Mouse (Mus musculus): ENCODE measurements around the gene Eif2ak4. TPM values are rescaled to one million over a fixed set of nuclear protein-coding genes. Genes with fewer than 3 reads are reported as not detected.

Gene Eif2ak4
- polyA plus RNA-seq, 1 experiment from 2014 or later = 13.0 TPM

DNA sequence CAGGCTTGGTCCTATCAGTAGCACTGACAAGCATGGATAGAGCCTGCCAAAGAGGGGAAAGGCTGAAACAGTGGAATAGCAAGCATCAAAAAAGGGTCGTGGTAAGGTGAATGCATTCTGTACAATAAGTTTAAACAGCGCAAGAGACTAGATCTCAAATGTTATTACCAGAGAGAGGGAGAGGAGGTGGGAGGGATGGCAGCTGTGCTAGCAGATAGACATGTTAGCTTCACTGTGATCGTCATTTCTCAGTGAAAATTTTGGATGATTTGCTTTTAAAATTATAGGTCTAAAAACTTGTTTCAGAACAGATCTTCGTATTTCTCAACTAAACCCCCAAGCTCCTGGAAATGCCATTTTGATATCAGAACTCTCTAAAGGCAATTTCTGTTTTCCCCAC is 54.3 kb downstream of the Eif2ak4 start:
- Histone ChIP-seq H3K4me3 (ENCODE audit: low read depth, low read length) (no peak overlapping the region), H3K4me1 (ENCODE audit: control insufficient read depth, insufficient read depth, low read length) (no peaks in the 10 kb centered on the region), H3K27me3 (ENCODE audit: control insufficient read depth, insufficient read depth, low read length) (no peaks in the 10 kb centered on the region), H3K27ac (ENCODE audit: low read depth, low read length) (no peak overlapping the region), H3K9ac (ENCODE audit: low read length) (no peak overlapping the region), H3K4me2 (ENCODE audit: low read depth) (no peak overlapping the region), H3K9me3 (ENCODE audit: control insufficient read depth, low read length) (no peaks in the 10 kb centered on the region), H3K36me3 (ENCODE audit: control insufficient read depth, insufficient read depth, low read length) (no peaks in the 10 kb centered on the region)
- DNase-seq (ENCODE audit: low spot score) = no peak
- WGBS = 95% methylated on average over 4 of the region's 4 CpGs
- ATAC-seq (ENCODE audit: insufficient read depth, low FRiP score, low TSS enrichment) = no peak

DNA sequence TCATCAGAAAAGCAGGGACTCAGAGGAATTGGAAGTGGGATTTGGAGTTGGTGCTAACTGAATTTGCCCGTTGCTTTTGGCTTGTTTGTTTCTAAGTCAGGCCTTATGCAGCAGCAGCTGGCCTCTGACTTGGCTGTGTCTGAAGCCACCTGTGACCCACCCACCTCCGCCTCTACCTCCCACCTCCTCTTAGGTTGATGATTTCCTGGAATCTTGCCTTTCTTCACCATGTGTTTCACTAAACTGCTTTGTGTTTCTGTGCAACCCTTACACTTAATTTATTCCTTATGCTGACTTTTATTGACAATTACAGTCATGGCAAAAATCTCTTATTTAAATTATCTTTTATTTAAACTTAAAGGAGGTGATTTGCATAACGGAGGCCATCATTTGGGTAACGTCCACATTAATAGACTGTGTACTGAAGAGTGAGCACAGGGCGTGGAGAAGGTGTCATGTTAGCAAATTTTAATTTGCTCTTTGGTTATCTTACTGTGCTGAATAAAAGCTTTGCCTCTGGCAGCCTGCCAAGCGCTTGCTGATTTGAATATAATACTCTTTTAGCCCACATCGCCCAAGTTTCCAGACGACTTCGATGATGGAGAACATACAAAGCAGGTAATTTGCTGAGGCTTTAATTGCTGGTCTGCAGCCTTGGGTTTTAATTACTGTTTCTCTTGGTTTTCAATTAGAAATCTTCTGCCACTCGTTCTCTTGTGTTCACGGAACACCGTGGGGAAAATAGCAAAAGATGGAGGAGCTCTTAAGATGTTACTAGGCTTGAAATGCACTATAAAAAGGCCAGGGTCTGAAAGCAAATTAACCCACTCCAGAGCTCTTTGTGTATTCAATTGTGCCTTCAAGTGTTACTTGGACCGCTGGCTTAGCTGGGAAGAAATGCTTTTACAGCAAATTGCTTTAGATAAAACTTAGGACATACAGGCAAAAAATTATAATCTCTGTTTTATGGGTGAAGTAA is 57.6 kb downstream of the Eif2ak4 start:
- no peaks in the 10 kb centered on the region for H3K36me3 ChIP-seq (ENCODE audit: control insufficient read depth, insufficient read depth, low read length)
- 85% methylated on average over 13 of the region's 13 CpGs for WGBS
- no peak overlapping the region for H3K27ac ChIP-seq (ENCODE audit: low read depth, low read length)
- H3K4me3 ChIP-seq (ENCODE audit: low read depth, low read length) = no peak overlapping the region
- H3K9me3 ChIP-seq (ENCODE audit: control insufficient read depth, low read length) = no peaks in the 10 kb centered on the region
- H3K4me1 ChIP-seq (ENCODE audit: control insufficient read depth, insufficient read depth, low read length) = no peaks in the 10 kb centered on the region
- H3K9ac ChIP-seq (ENCODE audit: low read length) = no peak overlapping the region
- DNase-seq (ENCODE audit: low spot score) (no peak), ATAC-seq (ENCODE audit: insufficient read depth, low FRiP score, low TSS enrichment) (no peak)
- no peak overlapping the region for H3K4me2 ChIP-seq (ENCODE audit: low read depth)
- H3K27me3 ChIP-seq (ENCODE audit: control insufficient read depth, insufficient read depth, low read length) = no peaks in the 10 kb centered on the region

DNA sequence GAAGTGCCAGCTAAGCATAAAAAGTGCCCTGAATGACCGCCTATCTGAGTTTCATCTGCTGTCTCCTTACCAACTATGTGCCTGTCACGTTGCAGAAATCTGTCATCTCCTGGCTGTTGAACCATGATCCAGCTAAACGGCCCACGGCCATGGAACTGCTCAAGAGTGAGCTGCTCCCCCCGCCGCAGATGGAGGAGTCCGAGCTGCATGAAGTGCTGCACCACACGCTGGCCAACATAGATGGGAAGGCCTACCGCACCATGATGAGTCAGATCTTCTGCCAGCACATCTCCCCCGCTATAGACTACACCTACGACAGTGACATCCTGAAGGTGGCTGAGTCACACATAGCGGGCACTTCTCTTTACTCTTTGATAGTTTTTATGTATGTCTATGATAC is 59.8 kb downstream of the Eif2ak4 start:
- Histone ChIP-seq H3K9ac (ENCODE audit: low read length) (no peak overlapping the region), H3K27ac (ENCODE audit: low read depth, low read length) (no peak overlapping the region), H3K9me3 (ENCODE audit: control insufficient read depth, low read length) (no peaks in the 10 kb centered on the region), H3K4me3 (ENCODE audit: low read depth, low read length) (no peak overlapping the region), H3K36me3 (ENCODE audit: control insufficient read depth, insufficient read depth, low read length) (no peaks in the 10 kb centered on the region), H3K4me1 (ENCODE audit: control insufficient read depth, insufficient read depth, low read length) (no peaks in the 10 kb centered on the region), H3K4me2 (ENCODE audit: low read depth) (no peak overlapping the region), H3K27me3 (ENCODE audit: control insufficient read depth, insufficient read depth, low read length) (no peaks in the 10 kb centered on the region)
- no peak for DNase-seq (ENCODE audit: low spot score)
- ATAC-seq (ENCODE audit: insufficient read depth, low FRiP score, low TSS enrichment) = no peak
- 84% methylated on average over 12 of the region's 12 CpGs for WGBS

DNA sequence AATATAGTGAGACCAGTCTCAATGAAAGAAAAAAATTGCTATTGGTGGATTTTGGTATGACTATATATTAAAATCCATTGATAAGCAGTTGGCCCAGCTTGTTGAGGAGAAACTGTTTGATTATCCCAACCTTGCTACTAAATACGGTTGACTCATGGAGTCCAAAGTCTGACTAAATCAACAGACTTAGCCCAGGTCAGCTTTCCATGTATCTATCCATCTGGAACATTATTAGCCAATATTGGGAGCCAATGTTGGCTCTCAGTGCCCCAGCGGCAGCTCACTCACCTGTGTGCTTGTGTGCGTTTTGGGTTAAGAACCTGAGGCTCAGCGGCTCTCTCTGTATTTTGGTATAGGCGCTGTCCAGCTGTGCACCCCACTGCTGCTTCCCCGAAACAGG is 62.6 kb downstream of the Eif2ak4 start:
- WGBS = 93% methylated on average over 6 of the region's 6 CpGs
- no peak overlapping the region for H3K4me3 ChIP-seq (ENCODE audit: low read depth, low read length)
- H3K9me3 ChIP-seq (ENCODE audit: control insufficient read depth, low read length) = no peaks in the 10 kb centered on the region
- no peaks in the 10 kb centered on the region for H3K36me3 ChIP-seq (ENCODE audit: control insufficient read depth, insufficient read depth, low read length)
- no peaks in the 10 kb centered on the region for H3K4me1 ChIP-seq (ENCODE audit: control insufficient read depth, insufficient read depth, low read length)
- no peak for ATAC-seq (ENCODE audit: insufficient read depth, low FRiP score, low TSS enrichment)
- DNase-seq (ENCODE audit: low spot score) = no peak
- no peak overlapping the region for H3K27ac ChIP-seq (ENCODE audit: low read depth, low read length)
- H3K4me2 ChIP-seq (ENCODE audit: low read depth) = no peak overlapping the region
- H3K27me3 ChIP-seq (ENCODE audit: control insufficient read depth, insufficient read depth, low read length) = no peaks in the 10 kb centered on the region
- no peak overlapping the region for H3K9ac ChIP-seq (ENCODE audit: low read length)

DNA sequence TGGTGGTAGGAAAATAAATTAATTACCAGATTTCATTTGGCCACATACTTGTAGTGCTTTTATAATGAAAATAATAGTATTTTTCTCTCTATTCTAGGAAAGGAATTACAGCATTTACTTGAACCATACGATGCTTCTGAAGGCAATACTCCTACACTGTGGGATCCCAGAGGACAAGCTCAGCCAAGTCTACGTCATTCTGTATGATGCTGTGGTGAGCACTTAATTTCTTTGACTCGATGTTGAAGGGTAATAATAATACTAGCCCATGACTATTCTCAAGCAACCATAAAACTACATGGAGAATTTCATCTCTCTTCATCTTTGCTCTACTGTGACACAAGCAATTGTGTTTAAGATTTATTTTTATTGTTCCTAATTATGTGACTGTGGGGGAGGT is 68.6 kb downstream of the Eif2ak4 start:
- no peak overlapping the region for H3K9ac ChIP-seq (ENCODE audit: low read length)
- H3K9me3 ChIP-seq (ENCODE audit: control insufficient read depth, low read length) = no peaks in the 10 kb centered on the region
- H3K36me3 ChIP-seq (ENCODE audit: control insufficient read depth, insufficient read depth, low read length) = no peaks in the 10 kb centered on the region
- H3K4me2 ChIP-seq (ENCODE audit: low read depth) = no peak overlapping the region
- DNase-seq (ENCODE audit: low spot score) = no peak
- no peaks in the 10 kb centered on the region for H3K4me1 ChIP-seq (ENCODE audit: control insufficient read depth, insufficient read depth, low read length)
- no peaks in the 10 kb centered on the region for H3K27me3 ChIP-seq (ENCODE audit: control insufficient read depth, insufficient read depth, low read length)
- 76% methylated on average over 3 of the region's 3 CpGs for WGBS
- ATAC-seq (ENCODE audit: insufficient read depth, low FRiP score, low TSS enrichment) = no peak
- H3K27ac ChIP-seq (ENCODE audit: low read depth, low read length) = no peak overlapping the region
- no peak overlapping the region for H3K4me3 ChIP-seq (ENCODE audit: low read depth, low read length)

DNA sequence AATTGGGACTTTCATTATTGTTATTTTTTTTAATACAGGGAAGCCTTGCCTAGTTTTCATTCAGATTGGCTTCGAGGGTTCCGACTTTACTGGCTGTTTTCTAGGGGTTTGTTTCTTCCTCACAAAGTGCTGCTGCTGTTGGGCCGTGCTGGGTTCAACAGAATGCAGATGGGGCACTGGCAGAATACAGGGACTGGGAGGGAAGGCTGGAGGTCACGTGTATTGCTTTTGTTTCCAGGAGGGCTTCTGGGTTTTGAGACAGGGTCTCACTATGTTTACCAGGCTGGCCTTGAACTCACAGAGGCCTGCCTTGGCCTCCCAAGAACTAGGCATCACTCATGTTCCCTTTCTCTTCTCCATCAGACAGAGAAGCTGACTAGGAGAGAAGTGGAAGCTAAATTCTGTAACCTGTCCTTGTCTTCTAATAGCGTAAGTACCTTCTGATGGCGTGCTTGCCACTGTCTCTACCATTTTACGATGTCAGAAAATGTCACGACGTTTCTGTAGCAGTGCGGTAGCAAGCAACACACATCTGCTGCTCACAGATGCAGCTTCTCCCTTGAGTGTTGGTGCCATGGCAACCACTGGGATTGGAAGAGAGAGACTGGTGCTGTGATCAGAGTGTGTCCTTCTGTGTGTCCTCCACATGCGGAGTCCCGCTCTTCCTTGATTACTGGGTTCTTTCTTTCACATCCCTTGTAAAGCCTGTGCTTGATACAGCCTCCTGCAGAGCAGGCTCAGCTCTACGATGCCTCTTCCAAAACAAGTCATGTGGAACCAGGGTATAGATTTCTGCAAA is 69.2 kb downstream of the Eif2ak4 start:
- no peak overlapping the region for H3K4me3 ChIP-seq (ENCODE audit: low read depth, low read length)
- 0 out of 2 replicates have a peak overlapping the region, but pooled peaks have one; percentile 27 for H3K27ac ChIP-seq (ENCODE audit: low read depth, low read length)
- 77% methylated on average over 13 of the region's 13 CpGs for WGBS
- H3K27me3 ChIP-seq (ENCODE audit: control insufficient read depth, insufficient read depth, low read length) = no peaks in the 10 kb centered on the region
- H3K4me1 ChIP-seq (ENCODE audit: control insufficient read depth, insufficient read depth, low read length) = no peaks in the 10 kb centered on the region
- H3K4me2 ChIP-seq (ENCODE audit: low read depth) = no peak overlapping the region
- H3K9me3 ChIP-seq (ENCODE audit: control insufficient read depth, low read length) = no peaks in the 10 kb centered on the region
- ATAC-seq (ENCODE audit: insufficient read depth, low FRiP score, low TSS enrichment) = no peak; the same call in 1 of the 2 replicates
- no peak overlapping the region for H3K9ac ChIP-seq (ENCODE audit: low read length)
- no peaks in the 10 kb centered on the region for H3K36me3 ChIP-seq (ENCODE audit: control insufficient read depth, insufficient read depth, low read length)
- peak; percentile 43 for DNase-seq (ENCODE audit: low spot score)

DNA sequence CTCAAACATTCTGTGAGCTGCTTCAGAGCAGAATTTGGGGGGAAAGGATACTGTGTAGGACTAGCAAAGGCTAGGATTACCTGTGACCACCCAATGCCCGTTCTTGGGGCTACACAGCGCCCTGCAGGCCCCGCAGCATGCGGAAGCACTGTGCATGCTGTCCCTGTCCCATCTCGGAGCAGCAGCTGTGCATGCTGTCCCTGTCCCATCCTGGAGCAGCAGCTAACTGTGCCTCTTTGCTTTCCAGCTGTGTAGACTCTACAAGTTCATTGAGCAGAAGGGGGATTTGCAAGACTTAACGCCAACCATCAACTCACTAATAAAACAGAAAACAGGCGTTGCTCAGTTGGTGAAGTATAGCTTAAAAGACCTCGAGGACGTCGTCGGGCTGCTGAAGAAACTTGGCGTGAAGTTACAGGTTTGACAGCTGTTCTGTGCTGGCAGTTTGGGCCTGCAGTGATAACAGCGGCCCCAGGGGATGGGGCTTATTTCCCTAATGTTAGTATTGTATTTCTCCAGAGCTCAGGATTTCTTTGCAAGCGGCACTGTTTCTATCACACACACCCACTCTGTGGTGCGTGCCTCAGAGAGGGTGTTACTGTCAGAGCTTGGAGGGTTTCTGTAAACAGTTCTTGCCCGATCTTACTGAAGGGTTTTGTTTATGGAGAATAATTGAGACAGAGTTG is 73.2 kb downstream of the Eif2ak4 start:
- Histone ChIP-seq H3K9me3 (ENCODE audit: control insufficient read depth, low read length) (no peaks in the 10 kb centered on the region), H3K27me3 (ENCODE audit: control insufficient read depth, insufficient read depth, low read length) (no peaks in the 10 kb centered on the region), H3K4me3 (ENCODE audit: low read depth, low read length) (no peak overlapping the region), H3K4me2 (ENCODE audit: low read depth) (no peak overlapping the region), H3K27ac (ENCODE audit: low read depth, low read length) (no peak overlapping the region), H3K4me1 (ENCODE audit: control insufficient read depth, insufficient read depth, low read length) (no peaks in the 10 kb centered on the region), H3K36me3 (ENCODE audit: control insufficient read depth, insufficient read depth, low read length) (0 out of 2 replicates have a peak, but pooled peaks cover 2% of the 10 kb centered on the region), H3K9ac (ENCODE audit: low read length) (no peak overlapping the region)
- DNase-seq (ENCODE audit: low spot score) = no peak
- no peak for ATAC-seq (ENCODE audit: insufficient read depth, low FRiP score, low TSS enrichment)
- WGBS = 84% methylated on average over 16 of the region's 16 CpGs

DNA sequence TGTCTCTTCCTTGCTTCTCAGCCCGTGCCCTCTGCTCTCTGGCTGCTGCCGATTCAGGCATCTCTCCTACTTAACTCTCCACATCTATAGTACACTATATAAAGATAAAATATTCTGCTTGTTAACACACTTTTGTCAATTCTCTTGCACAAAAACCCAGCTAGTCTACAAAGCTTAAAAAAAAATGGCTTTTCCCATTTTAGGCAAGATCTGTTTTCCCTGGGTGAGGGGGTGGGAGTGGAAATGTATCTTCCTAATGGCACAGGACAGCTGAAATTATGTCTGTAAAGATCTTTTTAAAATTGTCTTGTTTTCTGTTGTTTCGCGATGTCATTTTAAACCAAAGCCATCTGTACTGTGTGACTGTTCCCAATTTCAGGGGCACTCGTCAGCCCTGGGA is 75.1 kb downstream of the Eif2ak4 start:
- H3K4me1 ChIP-seq (ENCODE audit: control insufficient read depth, insufficient read depth, low read length) = no peaks in the 10 kb centered on the region
- no peak overlapping the region for H3K4me2 ChIP-seq (ENCODE audit: low read depth)
- no peaks in the 10 kb centered on the region for H3K27me3 ChIP-seq (ENCODE audit: control insufficient read depth, insufficient read depth, low read length)
- no peak for ATAC-seq (ENCODE audit: insufficient read depth, low FRiP score, low TSS enrichment)
- no peaks in the 10 kb centered on the region for H3K9me3 ChIP-seq (ENCODE audit: control insufficient read depth, low read length)
- H3K4me3 ChIP-seq (ENCODE audit: low read depth, low read length) = no peak overlapping the region
- WGBS = 80% methylated on average over 5 of the region's 5 CpGs
- no peak overlapping the region for H3K9ac ChIP-seq (ENCODE audit: low read length)
- H3K36me3 ChIP-seq (ENCODE audit: control insufficient read depth, insufficient read depth, low read length) = 0 out of 2 replicates have a peak, but pooled peaks cover 4% of the 10 kb centered on the region
- H3K27ac ChIP-seq (ENCODE audit: low read depth, low read length) = no peak overlapping the region
- DNase-seq (ENCODE audit: low spot score) = no peak

Measured in neural tube, embryonic 11.5 days (tissue).